Mouse (Mus musculus): Measurements from ENCODE around the gene Arhgap8. TPM values are rescaled to one million over a fixed set of nuclear protein-coding genes. Genes with fewer than 3 reads are reported as not detected.

The Arhgap8 gene
- total RNA-seq, 1 experiment, result 11.6 TPM

DNA sequence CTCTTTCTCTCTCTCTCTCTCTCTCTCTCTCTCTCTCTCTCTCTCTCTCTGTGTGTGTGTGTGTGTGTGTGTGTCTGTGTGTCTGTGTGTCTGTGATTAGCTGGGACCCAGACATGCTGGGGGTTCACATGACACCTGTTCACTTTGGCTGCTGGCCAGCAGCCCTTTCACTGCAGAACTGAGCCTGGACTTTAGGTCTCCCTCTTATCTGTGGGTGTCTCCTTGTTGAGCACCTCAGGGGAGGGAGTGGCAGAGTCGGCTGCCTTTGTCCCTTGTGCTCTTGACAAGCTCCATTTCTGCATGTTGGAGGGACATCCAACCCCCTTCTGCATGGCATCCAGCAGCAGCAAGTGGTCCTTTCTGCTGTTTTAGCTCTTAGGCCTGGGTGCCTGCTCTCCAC, 11.0 kb downstream of the Arhgap8 start:
- Histone ChIP-seq H3K27ac (ENCODE audit: insufficient read depth, low read depth, low read length, poor library complexity, severe bottlenecking) (no peak overlapping the region), H3K9me3 (ENCODE audit: control insufficient read depth, insufficient read depth, low read depth, low read length) (no peaks in the 10 kb centered on the region), H3K9ac (ENCODE audit: insufficient read depth, low read depth, low read length, poor library complexity, severe bottlenecking) (no peak overlapping the region), H3K36me3 (ENCODE audit: control insufficient read depth, insufficient read depth, low read length, poor library complexity, severe bottlenecking) (peaks cover 8% of the 10 kb centered on the region; the same call in 1 of the 2 replicates), H3K4me3 (ENCODE audit: insufficient read depth in 1 of 2, low read depth in 1 of 2, low read length in 2 of 2, poor library complexity in 1 of 2, severe bottlenecking in 1 of 2) (no peak overlapping the region), H3K4me1 (ENCODE audit: control insufficient read depth in 2 of 2, insufficient read depth in 2 of 2, low read length in 2 of 2, poor library complexity in 1 of 2) (peaks cover 13 to 34% of the 10 kb centered on the region in 2 experiments)
- DNase-seq (ENCODE audit: low read depth, low spot score), result no peak
- TF ChIP-seq ZNF384 (IDR thresholded peaks at IDR 0.05; ENCODE audit: low read depth, low read length) (no peak), HCFC1 (IDR thresholded peaks at IDR 0.05; ENCODE audit: borderline replicate concordance, insufficient read depth, low read length) (no peak), CHD2 (IDR thresholded peaks at IDR 0.05; ENCODE audit: low read depth, low read length) (no peak), MAFK (IDR thresholded peaks at IDR 0.05; ENCODE audit: insufficient read depth, low read depth, low read length) (no peak), ZC3H11A (IDR thresholded peaks at IDR 0.05; ENCODE audit: borderline replicate concordance, low read depth, low read length) (no peak)
- in situ Hi-C loops (cut with MboI; ENCODE audit: low sequenced_read_pairs in 2 of 2, unreplicated experiment in 2 of 2), result no loop called here

DNA sequence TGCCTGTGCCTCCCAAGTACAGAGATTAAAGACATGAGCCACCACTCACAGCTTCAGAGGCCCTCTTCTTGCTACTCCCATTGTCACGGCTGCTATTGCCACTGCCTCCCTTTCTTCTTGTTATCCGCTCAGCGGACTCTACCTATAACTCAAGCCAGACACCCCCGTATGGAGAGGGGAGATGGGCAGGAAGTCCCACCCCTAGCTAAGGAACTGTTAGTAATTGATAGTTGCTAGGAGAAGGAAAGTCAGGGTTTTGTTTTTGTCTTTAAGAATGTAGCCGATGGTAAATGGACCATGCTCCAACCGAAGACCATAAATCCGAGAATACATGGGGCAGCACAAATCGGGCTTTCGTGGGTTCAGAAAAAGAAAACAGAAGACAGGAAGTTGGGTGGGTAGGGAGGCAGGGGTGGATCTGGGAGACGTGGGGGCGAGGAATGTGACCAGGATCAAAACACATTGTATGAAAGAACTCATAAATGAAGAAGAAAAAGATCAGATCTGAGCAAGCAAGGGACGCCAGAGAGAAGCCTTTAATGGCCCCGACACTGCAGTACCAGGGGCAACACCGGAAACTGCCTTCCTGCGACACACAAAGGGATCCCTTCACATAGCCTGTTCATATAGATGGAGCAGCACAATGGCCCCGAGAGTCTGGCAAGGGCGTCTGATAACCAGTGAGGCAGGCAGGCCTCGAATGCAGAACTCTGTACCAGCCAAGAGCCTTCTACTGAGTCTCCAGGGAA, 12.0 kb downstream of the Arhgap8 start:
- Histone ChIP-seq H3K9me3 (ENCODE audit: control insufficient read depth, insufficient read depth, low read depth, low read length) (no peaks in the 10 kb centered on the region), H3K27ac (ENCODE audit: insufficient read depth, low read depth, low read length, poor library complexity, severe bottlenecking) (no peak overlapping the region), H3K36me3 (ENCODE audit: control insufficient read depth, insufficient read depth, low read length, poor library complexity, severe bottlenecking) (peaks cover 8% of the 10 kb centered on the region; the same call in 1 of the 2 replicates), H3K4me1 (ENCODE audit: control insufficient read depth in 2 of 2, insufficient read depth in 2 of 2, low read length in 2 of 2, poor library complexity in 1 of 2) (peaks cover 12 to 29% of the 10 kb centered on the region in 2 experiments), H3K4me3 (ENCODE audit: insufficient read depth in 1 of 2, low read depth in 1 of 2, low read length in 2 of 2, poor library complexity in 1 of 2, severe bottlenecking in 1 of 2) (no peak overlapping the region), H3K9ac (ENCODE audit: insufficient read depth, low read depth, low read length, poor library complexity, severe bottlenecking) (no peak overlapping the region)
- TF ChIP-seq HCFC1 (IDR thresholded peaks at IDR 0.05; ENCODE audit: borderline replicate concordance, insufficient read depth, low read length) (no peak), ZC3H11A (IDR thresholded peaks at IDR 0.05; ENCODE audit: borderline replicate concordance, low read depth, low read length) (no peak), CHD2 (IDR thresholded peaks at IDR 0.05; ENCODE audit: low read depth, low read length) (no peak), MAFK (IDR thresholded peaks at IDR 0.05; ENCODE audit: insufficient read depth, low read depth, low read length) (no peak), ZNF384 (IDR thresholded peaks at IDR 0.05; ENCODE audit: low read depth, low read length) (no peak)
- DNase-seq (ENCODE audit: low read depth, low spot score), result no peak
- in situ Hi-C loops (cut with MboI; ENCODE audit: low sequenced_read_pairs in 2 of 2, unreplicated experiment in 2 of 2), result no loop called here

DNA sequence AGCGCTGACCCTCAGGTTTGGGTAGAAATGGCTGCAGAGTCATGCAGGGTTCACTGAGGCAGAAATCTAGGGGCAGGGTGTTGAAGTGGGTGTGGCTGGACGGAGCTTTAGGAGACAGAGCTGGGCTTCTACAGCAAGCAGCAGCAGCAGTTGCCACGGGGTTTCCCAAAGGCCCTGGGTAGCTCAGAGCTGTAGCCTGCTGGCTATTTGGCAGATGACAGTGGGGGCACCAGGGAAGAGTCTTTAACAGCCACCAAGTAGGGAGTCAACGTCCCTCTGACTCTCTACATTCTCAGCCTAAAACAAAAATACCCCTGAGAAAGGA, 12.5 kb downstream of the Arhgap8 start:
- in situ Hi-C loops (cut with MboI; ENCODE audit: low sequenced_read_pairs in 2 of 2, unreplicated experiment in 2 of 2), result no loop called here
- H3K27ac ChIP-seq (ENCODE audit: insufficient read depth, low read depth, low read length, poor library complexity, severe bottlenecking), result no peak overlapping the region
- no peak for DNase-seq (ENCODE audit: low read depth, low spot score)
- no peak overlapping the region for H3K9ac ChIP-seq (ENCODE audit: insufficient read depth, low read depth, low read length, poor library complexity, severe bottlenecking)
- H3K9me3 ChIP-seq (ENCODE audit: control insufficient read depth, insufficient read depth, low read depth, low read length), result no peaks in the 10 kb centered on the region
- peaks cover 12 to 24% of the 10 kb centered on the region in 2 experiments for H3K4me1 ChIP-seq (ENCODE audit: control insufficient read depth in 2 of 2, insufficient read depth in 2 of 2, low read length in 2 of 2, poor library complexity in 1 of 2)
- no peak overlapping the region for H3K4me3 ChIP-seq (ENCODE audit: insufficient read depth in 1 of 2, low read depth in 1 of 2, low read length in 2 of 2, poor library complexity in 1 of 2, severe bottlenecking in 1 of 2)
- H3K36me3 ChIP-seq (ENCODE audit: control insufficient read depth, insufficient read depth, low read length, poor library complexity, severe bottlenecking), result peaks cover 8% of the 10 kb centered on the region; the same call in 1 of the 2 replicates
- TF ChIP-seq HCFC1 (IDR thresholded peaks at IDR 0.05; ENCODE audit: borderline replicate concordance, insufficient read depth, low read length) (no peak), CHD2 (IDR thresholded peaks at IDR 0.05; ENCODE audit: low read depth, low read length) (no peak), ZC3H11A (IDR thresholded peaks at IDR 0.05; ENCODE audit: borderline replicate concordance, low read depth, low read length) (no peak), MAFK (IDR thresholded peaks at IDR 0.05; ENCODE audit: insufficient read depth, low read depth, low read length) (no peak), ZNF384 (IDR thresholded peaks at IDR 0.05; ENCODE audit: low read depth, low read length) (no peak)

- no peak overlapping the region for H3K4me3 ChIP-seq (ENCODE audit: insufficient read depth in 1 of 2, low read depth in 1 of 2, low read length in 2 of 2, poor library complexity in 1 of 2, severe bottlenecking in 1 of 2)
- no peak for DNase-seq (ENCODE audit: low read depth, low spot score)
- in situ Hi-C loops (cut with MboI; ENCODE audit: low sequenced_read_pairs in 2 of 2, unreplicated experiment in 2 of 2), result no loop called here
- H3K4me1 ChIP-seq (ENCODE audit: control insufficient read depth in 2 of 2, insufficient read depth in 2 of 2, low read length in 2 of 2, poor library complexity in 1 of 2), result peaks cover 2 to 9% of the 10 kb centered on the region in 2 experiments; a peak in 3 of 4 replicates
- H3K9me3 ChIP-seq (ENCODE audit: control insufficient read depth, insufficient read depth, low read depth, low read length), result no peaks in the 10 kb centered on the region
- no peak overlapping the region for H3K27ac ChIP-seq (ENCODE audit: insufficient read depth, low read depth, low read length, poor library complexity, severe bottlenecking)
- H3K9ac ChIP-seq (ENCODE audit: insufficient read depth, low read depth, low read length, poor library complexity, severe bottlenecking), result no peak overlapping the region
- TF ChIP-seq ZNF384 (IDR thresholded peaks at IDR 0.05; ENCODE audit: low read depth, low read length) (no peak), HCFC1 (IDR thresholded peaks at IDR 0.05; ENCODE audit: borderline replicate concordance, insufficient read depth, low read length) (no peak), MAFK (IDR thresholded peaks at IDR 0.05; ENCODE audit: insufficient read depth, low read depth, low read length) (no peak), CHD2 (IDR thresholded peaks at IDR 0.05; ENCODE audit: low read depth, low read length) (no peak), ZC3H11A (IDR thresholded peaks at IDR 0.05; ENCODE audit: borderline replicate concordance, low read depth, low read length) (no peak)
- peaks cover 11% of the 10 kb centered on the region; the same call in 1 of the 2 replicates for H3K36me3 ChIP-seq (ENCODE audit: control insufficient read depth, insufficient read depth, low read length, poor library complexity, severe bottlenecking)
These were observed 16.6 kb downstream of the Arhgap8 start for GRCm38 (mm10) chr15:84736346-84736993.
